Mouse (Mus musculus): ENCODE data around the gene Dennd1b. TPM values are rescaled to one million over a fixed set of nuclear protein-coding genes. Genes with fewer than 3 reads are reported as not detected.

The Dennd1b gene
- polyA plus RNA-seq, 1 experiment = 7.7 TPM

DNA sequence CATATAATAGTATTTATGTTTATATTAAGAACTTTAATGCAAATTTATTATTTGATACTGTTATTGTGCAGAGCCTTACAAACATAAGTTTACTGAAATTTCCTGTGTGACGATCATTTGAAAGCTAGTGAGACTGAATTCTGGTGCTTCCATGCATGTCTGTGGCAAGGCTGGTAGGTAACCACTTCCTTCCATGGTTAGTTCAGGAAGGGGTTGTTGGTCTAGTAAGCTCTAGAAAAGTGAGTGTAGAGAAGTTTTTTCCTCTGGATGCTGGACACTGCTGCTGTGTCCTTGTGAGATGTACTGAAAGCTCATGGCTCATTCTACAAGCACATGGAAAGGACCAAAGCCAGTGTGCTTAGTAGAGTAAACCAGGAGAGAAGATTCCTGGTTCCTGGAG, 73.1 kb downstream of the Dennd1b start:
- Histone ChIP-seq H3K4me1 (ENCODE audit: control insufficient read depth, insufficient read depth, low read length) (peaks cover 1% of the 10 kb centered on the region; the same call in 1 of the 2 replicates), H3K27ac (ENCODE audit: control insufficient read depth, insufficient read depth, low read depth, low read length, poor library complexity) (no peak overlapping the region), H3K4me3 (replicated peaks; ENCODE audit: control insufficient read depth, low read depth, low read length) (no peak overlapping the region)
- TF ChIP-seq CTCF (IDR thresholded peaks at IDR 0.05; ENCODE audit: control insufficient read depth, insufficient read depth, low read length) (no peak), POLR2A (IDR thresholded peaks at IDR 0.05; ENCODE audit: borderline replicate concordance, control insufficient read depth, low read depth, low read length) (no peak)
- whole genome bisulfite sequencing = 10% methylated on average over 1 of the region's 1 CpGs

DNA sequence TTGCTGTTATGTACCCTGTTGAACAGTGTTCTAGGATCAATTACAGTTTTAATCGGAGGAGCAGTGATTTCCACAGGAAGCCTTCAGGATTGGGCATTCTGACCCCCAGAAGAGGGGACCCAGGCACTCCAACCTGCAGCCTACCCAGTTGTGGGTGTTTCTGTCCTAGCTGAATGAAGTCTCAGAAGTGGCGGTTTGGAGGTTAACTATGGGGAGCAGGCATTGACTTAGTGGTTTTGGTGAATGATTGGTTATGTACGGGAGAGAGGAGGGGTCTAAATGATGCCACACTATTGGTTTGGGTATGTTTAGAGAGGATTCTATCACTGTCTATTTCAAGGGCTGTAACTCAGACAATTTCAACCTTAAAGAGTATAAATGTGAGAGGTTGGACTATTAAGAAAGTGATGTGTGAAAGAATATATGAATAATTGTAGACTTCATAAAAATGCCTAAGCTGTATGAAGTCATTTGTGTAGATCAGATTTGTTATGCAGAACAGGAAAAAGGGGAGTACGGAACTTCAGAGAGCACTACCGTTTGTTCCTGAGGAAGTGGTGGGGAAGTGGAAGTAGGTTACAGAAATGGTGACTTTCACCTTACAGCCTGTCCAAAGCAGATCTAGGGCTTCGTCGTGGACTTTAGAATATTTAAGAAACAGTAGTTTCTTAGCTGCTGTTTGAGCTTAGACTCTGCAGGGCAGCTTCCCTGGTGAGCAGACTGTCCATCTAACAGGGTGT, 73.7 kb downstream of the Dennd1b start:
- no peak overlapping the region for H3K27ac ChIP-seq (ENCODE audit: control insufficient read depth, insufficient read depth, low read depth, low read length, poor library complexity)
- 25% methylated on average over 7 of the region's 7 CpGs for WGBS
- TF ChIP-seq POLR2A (IDR thresholded peaks at IDR 0.05; ENCODE audit: borderline replicate concordance, control insufficient read depth, low read depth, low read length) (no peak), CTCF (IDR thresholded peaks at IDR 0.05; ENCODE audit: control insufficient read depth, insufficient read depth, low read length) (no peak)
- H3K4me3 ChIP-seq (replicated peaks; ENCODE audit: control insufficient read depth, low read depth, low read length) = no peak overlapping the region
- H3K4me1 ChIP-seq (ENCODE audit: control insufficient read depth, insufficient read depth, low read length) = peaks cover 1% of the 10 kb centered on the region; the same call in 1 of the 2 replicates

DNA sequence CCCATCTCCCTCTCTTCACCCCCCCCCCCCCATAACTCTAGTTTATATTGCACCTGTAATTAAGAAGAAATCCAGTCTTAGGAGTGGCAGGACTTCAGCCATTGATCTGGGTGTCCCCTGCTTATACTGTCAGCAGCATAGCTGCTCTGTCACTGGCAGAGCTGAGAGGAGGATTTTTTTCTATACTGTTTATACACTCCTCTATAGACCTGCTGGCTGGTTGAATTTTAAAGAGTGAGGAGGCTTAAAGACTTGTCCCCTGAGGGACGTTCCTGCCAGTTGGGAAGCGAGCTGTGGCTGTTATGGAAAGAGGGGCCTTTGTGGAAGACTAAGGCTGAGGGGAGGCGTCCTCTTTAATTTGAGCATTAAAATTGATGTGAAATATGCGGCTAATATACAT, 74.8 kb downstream of the Dennd1b start:
- Histone ChIP-seq H3K4me1 (ENCODE audit: control insufficient read depth, insufficient read depth, low read length) (peaks cover 1% of the 10 kb centered on the region; the same call in 1 of the 2 replicates), H3K4me3 (replicated peaks; ENCODE audit: control insufficient read depth, low read depth, low read length) (no peak overlapping the region), H3K27ac (ENCODE audit: control insufficient read depth, insufficient read depth, low read depth, low read length, poor library complexity) (no peak overlapping the region)
- TF ChIP-seq POLR2A (IDR thresholded peaks at IDR 0.05; ENCODE audit: borderline replicate concordance, control insufficient read depth, low read depth, low read length) = no peak
- no peak for TF ChIP-seq CTCF (IDR thresholded peaks at IDR 0.05; ENCODE audit: control insufficient read depth, insufficient read depth, low read length)
- WGBS = 85% methylated on average over 4 of the region's 4 CpGs

DNA sequence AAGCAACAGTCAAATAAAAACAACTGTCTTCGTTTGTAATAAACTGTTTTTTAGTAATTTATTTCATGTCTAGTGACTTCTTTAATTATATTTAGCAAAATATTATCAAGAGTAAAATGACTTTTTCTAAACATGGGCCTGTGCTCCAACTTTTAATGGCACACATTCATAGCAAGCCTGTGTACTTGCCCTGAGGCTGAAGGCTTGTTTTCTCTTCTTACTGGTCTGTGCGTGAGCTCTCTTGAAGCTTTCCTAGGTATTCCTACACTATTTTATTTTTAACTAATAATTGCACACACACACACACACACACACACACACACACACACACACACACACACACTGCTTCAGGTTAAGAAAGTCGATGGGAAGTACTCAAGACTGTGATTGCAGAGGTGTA, 75.4 kb downstream of the Dennd1b start:
- no peak overlapping the region for H3K27ac ChIP-seq (ENCODE audit: control insufficient read depth, insufficient read depth, low read depth, low read length, poor library complexity)
- peaks cover 1% of the 10 kb centered on the region; the same call in 1 of the 2 replicates for H3K4me1 ChIP-seq (ENCODE audit: control insufficient read depth, insufficient read depth, low read length)
- WGBS = 77% methylated on average over 3 of the region's 3 CpGs
- TF ChIP-seq POLR2A (IDR thresholded peaks at IDR 0.05; ENCODE audit: borderline replicate concordance, control insufficient read depth, low read depth, low read length) (no peak), CTCF (IDR thresholded peaks at IDR 0.05; ENCODE audit: control insufficient read depth, insufficient read depth, low read length) (no peak)
- H3K4me3 ChIP-seq (replicated peaks; ENCODE audit: control insufficient read depth, low read depth, low read length) = no peak overlapping the region

DNA sequence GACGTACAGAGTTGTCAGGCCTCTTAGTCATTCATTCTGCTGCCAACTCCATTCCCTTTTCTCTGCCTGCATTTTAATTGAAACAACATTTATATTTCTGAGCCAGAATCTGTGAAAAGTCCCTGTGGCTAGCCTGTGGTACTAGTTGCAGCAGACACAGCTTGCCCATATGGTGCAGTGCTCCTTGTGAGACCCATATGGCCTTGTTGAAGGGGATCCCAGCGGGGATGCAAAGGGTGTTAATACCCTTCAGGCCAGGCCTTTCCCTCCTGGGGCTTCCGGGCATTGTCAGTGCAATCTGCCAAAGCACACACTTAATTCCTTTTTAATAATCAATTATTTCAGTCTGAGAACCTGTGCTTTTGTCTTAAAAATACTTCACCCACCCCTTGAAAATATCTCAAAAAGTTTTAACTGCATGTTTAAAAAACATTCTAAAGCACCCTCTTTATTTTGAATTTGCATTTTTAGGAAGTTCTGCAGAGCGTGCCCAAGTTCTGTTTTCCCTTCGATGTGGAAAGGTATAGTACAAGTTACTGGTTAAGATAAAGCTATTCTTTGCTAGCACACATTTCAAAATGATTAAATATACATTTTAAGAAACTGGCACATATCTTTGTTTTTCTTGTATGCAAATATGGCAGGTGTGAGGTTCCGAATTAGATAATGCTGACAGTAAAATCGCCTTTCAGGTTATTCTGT, 76.4 kb downstream of the Dennd1b start:
- 60% methylated on average over 7 of the region's 7 CpGs for WGBS
- TF ChIP-seq CTCF (IDR thresholded peaks at IDR 0.05; ENCODE audit: control insufficient read depth, insufficient read depth, low read length) = no peak
- no peak for TF ChIP-seq POLR2A (IDR thresholded peaks at IDR 0.05; ENCODE audit: borderline replicate concordance, control insufficient read depth, low read depth, low read length)
- H3K4me1 ChIP-seq (ENCODE audit: control insufficient read depth, insufficient read depth, low read length) = peaks cover 1% of the 10 kb centered on the region; the same call in 1 of the 2 replicates
- H3K27ac ChIP-seq (ENCODE audit: control insufficient read depth, insufficient read depth, low read depth, low read length, poor library complexity) = no peak overlapping the region; the same call in 1 of the 2 replicates
- H3K4me3 ChIP-seq (replicated peaks; ENCODE audit: control insufficient read depth, low read depth, low read length) = no peak overlapping the region

DNA sequence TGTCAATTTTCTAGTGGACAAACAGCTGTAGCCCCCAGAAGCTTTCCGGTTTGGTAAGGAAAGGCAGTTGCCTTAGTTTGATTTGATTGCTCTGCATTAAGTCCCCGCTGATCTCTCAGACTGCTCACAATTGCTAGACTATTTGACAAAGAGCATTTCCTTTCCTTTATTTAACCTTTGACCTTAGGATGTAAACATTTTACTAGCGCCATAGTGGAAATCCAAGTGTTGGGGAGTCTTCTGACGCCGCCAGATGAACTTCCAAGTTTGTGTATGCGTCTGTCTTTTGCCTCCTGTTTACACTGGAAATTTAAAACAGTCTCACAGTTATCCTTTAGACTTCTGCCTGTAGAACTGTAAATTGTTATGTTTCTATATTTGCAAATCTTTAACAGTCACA, 85.8 kb downstream of the Dennd1b start:
- H3K27ac ChIP-seq (ENCODE audit: control insufficient read depth, insufficient read depth, low read depth, low read length, poor library complexity) = no peak overlapping the region
- no peaks in the 10 kb centered on the region for H3K4me1 ChIP-seq (ENCODE audit: control insufficient read depth, insufficient read depth, low read length)
- TF ChIP-seq POLR2A (IDR thresholded peaks at IDR 0.05; ENCODE audit: borderline replicate concordance, control insufficient read depth, low read depth, low read length) = no peak
- TF ChIP-seq CTCF (IDR thresholded peaks at IDR 0.05; ENCODE audit: control insufficient read depth, insufficient read depth, low read length) = no peak
- H3K4me3 ChIP-seq (replicated peaks; ENCODE audit: control insufficient read depth, low read depth, low read length) = no peak overlapping the region
- 89% methylated on average over 6 of the region's 6 CpGs for WGBS

DNA sequence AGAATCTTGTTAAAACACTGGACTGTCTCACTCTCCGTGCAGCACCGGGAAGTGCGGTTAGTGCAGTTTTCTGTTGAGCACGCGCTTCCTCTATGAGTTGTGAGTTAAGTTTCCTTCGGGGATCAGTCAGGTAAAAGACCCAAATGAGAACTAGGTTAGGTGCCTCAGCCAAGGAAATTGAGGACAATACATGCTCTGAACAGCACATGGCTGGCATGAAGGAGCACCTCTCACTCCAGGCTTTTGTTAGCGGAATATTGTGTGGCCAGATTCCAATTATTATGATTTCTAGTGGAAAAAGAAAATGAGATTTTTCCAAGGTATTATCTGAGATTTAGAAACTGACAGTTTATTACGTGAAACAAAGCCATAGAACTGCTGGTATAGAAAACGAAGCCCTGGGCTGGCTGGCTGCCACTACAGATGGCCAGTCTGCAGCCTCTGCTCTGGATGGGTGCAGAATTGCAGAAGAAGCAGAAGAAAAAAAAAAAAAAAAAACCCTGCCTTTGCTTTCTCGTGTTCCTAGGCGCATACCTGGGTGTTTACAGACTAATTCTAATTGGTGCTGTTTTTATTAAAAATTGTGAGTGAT, 86.7 kb downstream of the Dennd1b start:
- Histone ChIP-seq H3K4me3 (replicated peaks; ENCODE audit: control insufficient read depth, low read depth, low read length) (no peak overlapping the region), H3K4me1 (ENCODE audit: control insufficient read depth, insufficient read depth, low read length) (no peaks in the 10 kb centered on the region), H3K27ac (ENCODE audit: control insufficient read depth, insufficient read depth, low read depth, low read length, poor library complexity) (no peak overlapping the region)
- TF ChIP-seq POLR2A (IDR thresholded peaks at IDR 0.05; ENCODE audit: borderline replicate concordance, control insufficient read depth, low read depth, low read length) = no peak
- WGBS = 59% methylated on average over 11 of the region's 11 CpGs

DNA sequence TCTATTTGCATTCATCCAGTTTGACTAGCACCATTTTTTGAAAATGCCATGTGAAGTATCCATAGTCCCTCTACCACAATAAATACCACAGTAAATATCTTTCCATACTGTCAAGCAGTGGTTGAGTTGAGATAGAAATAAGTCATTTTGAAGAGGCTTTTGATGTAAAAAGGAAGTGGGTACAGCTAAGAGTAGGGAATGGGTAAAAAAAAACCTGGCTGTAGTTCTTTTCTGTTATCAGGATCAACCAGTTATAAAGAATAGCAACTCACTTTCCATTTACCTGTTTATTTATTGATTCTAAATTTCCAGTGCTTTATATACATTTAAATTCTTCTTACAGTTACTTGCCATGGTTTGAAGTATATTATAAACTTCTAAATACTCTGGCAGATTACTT, 89.8 kb downstream of the Dennd1b start:
- no peak for TF ChIP-seq CTCF (IDR thresholded peaks at IDR 0.05; ENCODE audit: control insufficient read depth, insufficient read depth, low read length)
- no peak for TF ChIP-seq POLR2A (IDR thresholded peaks at IDR 0.05; ENCODE audit: borderline replicate concordance, control insufficient read depth, low read depth, low read length)
- Histone ChIP-seq H3K4me1 (ENCODE audit: control insufficient read depth, insufficient read depth, low read length) (no peaks in the 10 kb centered on the region), H3K27ac (ENCODE audit: control insufficient read depth, insufficient read depth, low read depth, low read length, poor library complexity) (no peak overlapping the region), H3K4me3 (replicated peaks; ENCODE audit: control insufficient read depth, low read depth, low read length) (no peak overlapping the region)
